Mouse (Mus musculus) bone marrow, adult 2 months (tissue): ENCODE data around the gene Pole3.

Experiments
- CTCF ChIP-seq: fragments of 200-500 bp; IDR thresholded peaks from 2 replicates; pipeline ENCODE4 v1.5.1; 2011; ENCODE audit warnings: low read length, control low read depth; ENCODE audit not compliant: control insufficient read depth, insufficient read depth
- POLR2A ChIP-seq: fragments of 200-500 bp; IDR thresholded peaks from 2 replicates; pipeline ENCODE4 v1.6.1; 2011; ENCODE audit warnings: low read depth, mild to moderate bottlenecking, control low read depth, low read length, borderline replicate concordance; ENCODE audit not compliant: control insufficient read depth

GRCm38 (mm10) chr4:62480709-62481605 is 43.9 kb downstream of the Pole3 start:
- TF ChIP-seq CTCF (no peak), POLR2A (no peak)
